Mouse (Mus musculus): ENCODE results near the gene Tnfaip1. TPM values are rescaled to one million over a fixed set of nuclear protein-coding genes. Genes with fewer than 3 reads are reported as not detected.
"Not testable (repeated sequence)": the region's sequence is repeated elsewhere in the genome, so short reads cannot be mapped to it uniquely, and the experiment has no call there.

The Tnfaip1 gene
- polyA plus RNA-seq (2017; shearing (Covaris generic)) = 10 to 100 TPM; 19.2 to 22.6 TPM

DNA sequence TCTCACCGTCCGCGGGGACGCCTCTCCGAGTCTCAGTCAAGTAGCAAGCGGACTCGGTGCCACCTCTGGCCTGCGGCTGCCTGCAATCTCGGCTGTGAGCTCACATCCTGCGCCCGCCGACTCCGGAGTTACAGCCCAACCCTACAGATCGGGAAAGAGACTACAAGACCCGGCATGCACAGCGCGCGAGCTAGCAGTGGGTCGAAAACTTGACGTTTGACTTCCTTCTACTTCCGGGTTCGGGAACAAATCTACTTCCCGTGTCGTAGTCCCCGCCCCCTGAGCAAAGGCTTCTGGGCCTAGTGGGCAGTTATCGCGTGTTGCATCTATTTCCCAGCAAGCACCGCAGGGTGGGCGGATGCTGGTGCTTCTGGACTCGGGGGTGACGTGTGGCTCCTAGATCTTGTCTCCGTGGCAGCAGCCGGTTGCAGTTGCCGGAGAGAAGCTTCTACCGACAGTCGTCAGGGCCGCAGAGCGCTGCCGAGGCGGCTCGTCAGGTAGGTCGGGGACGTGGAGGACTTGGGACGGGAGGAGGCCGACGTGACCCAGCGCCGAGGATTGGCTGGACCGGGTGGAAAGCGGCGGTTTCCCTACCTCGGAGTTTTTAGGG is at the start of gene Tnfaip1, which contains the start of gene Ift20:
Tnfaip1 (minus strand) TSS at position 253 of the 610 bp plus-strand sequence.
Ift20 (plus strand) TSS at position 282 of the 610 bp plus-strand sequence.
- ATAC-seq = peak; percentile 95

DNA sequence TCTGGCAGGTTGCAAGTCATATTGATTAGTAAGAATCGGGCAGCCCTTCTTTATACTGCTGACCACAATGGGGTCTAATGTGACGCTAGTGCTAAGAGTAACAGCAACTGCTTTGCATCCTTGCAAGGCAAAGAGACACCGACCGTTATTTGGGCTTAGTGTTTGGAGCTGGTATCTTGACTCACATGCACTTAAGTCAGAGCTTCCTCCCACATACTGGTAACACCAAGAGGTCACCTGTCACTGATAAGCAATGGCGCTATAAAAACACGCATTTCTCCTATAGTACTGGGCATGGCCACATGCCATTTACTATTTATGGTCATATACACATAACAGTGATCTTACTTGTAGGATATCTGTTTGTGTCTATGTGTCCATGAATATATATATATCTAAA is 46.7 kb upstream of the Tnfaip1 start:
- no peak for ATAC-seq

DNA sequence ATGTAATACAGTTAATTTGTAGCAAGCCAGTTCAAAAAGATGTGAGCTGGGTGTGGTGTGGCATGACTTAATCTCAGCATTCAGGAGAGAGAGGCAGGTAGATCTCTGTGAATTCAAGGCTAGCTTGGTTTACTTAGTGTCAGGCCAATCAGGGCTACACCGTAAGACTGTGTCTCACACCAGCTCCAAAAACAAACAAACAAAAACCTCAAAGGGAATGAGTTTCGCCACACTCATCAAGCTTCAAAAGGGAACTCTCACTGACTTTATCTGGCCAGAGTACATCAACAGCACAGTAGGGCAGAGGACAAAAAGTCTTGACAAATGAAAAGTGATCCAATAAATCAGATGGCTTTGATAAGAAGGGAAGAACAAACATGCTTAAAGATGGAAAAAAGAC is 38.8 kb upstream of the Tnfaip1 start:
- ATAC-seq = no peak

DNA sequence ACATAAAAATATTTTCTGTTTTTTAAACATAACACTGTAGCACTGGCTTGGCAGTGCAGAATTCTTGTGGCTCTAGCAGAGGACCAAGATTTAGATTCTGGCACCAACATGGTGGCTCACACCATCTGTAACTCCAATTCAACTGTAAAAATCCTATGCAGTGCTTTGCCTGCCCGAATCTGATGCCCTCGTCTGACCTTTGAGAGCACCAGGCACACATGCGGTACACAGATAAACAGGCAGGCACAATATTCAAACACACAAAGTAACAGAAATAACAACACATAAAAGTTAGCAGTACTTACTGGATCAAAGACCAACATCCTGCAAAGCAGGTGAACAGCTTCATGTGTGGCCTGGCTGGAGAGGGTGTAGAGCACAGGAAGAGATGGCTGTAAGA is 38.4 kb upstream of the Tnfaip1 start:
- ATAC-seq = no peak

DNA sequence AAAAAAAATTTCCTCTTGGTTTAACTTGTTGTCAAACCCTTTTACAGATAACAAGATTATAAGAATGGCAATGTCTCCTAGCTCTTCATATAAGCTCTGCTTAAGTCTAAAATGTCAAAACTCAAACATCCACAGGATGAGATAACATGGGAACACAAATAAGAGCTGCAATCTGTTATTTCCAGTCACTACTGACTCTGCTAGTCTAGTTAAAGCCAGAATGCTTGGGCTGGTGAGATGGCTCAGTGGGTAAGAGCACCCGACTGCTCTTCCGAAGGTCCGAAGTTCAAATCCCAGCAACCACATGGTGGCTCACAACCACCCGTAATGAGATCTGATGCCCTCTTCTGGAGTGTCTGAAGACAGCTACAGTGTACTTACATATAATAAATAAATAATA is 37.9 kb upstream of the Tnfaip1 start:
- ATAC-seq = not testable (repeated sequence)

DNA sequence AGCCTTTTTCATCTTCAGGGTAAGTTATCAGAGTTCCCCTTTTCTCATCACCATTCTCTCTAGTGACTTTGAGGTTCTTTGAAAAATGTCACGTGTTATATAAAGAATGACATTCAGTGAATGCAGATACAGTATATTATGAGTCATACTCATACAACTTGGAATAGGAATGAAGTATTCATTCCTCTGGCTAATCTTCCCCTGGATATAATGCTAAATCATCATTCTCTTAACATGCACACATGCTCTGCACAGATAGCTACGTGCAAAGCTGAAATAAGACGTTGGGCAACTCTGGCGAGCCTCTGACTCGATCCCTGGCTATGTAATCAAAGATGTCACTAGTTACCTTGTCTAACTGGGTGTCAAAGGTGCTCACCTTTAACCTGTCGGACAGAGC is 35.7 kb upstream of the Tnfaip1 start:
- no peak for ATAC-seq

DNA sequence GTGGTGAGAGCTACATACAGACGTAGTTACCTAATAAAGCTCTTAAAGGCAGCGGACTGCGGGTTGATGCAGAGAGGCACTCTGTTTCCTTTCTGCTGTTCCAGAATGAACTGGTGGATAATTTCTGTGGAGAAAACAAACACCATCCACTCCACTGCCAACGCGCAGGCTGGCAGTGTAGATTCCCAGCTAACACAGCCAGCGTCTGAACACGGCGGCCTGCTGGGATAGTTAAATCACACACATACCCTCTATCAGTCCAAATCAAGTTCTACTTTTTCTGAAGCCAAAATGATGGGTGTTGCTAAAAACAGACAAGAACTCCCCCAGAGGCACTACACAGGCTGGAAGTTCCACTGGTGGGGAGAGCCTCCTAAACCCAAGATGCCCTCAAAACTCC is 35.3 kb upstream of the Tnfaip1 start:
- no peak for ATAC-seq

DNA sequence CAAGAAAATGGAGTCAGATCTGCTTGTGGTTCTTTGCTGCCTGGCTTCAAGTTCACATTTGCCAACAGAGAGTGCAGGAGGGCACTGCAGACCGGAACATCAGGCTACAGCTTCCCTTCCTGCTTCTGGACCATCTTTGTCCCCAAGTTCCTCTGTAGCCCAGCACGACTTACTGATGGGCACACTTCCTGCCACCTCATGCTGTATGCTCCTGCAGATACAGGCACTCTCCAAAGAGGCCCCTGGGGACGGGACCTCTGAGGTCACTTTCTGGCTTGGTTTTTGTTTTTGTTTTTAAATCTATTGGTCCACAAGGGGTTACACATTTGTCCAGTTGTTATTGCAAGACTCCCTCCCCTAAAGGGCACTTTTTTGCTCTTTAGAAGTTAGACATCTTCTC is 33.7 kb upstream of the Tnfaip1 start:
- no peak for ATAC-seq

DNA sequence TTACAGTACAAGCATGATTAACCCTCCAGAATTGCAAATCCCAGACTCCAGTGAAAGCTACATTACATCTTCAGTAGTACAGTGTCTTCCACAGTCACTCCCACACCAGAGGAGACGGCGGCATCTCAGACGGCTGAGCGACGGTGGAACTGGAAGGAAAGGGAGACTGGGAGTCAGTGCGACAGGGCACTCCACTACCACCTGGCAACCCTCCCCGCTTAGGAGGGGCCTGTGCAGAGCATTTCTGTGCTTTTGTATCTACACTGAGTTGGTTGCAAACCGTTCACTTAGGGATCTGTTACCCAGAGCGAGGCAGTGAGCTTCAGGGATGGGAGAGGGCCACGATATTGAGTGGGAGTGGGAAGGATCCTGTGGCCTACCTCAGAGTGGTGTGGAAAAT is 32.7 kb upstream of the Tnfaip1 start:
- ATAC-seq = no peak

DNA sequence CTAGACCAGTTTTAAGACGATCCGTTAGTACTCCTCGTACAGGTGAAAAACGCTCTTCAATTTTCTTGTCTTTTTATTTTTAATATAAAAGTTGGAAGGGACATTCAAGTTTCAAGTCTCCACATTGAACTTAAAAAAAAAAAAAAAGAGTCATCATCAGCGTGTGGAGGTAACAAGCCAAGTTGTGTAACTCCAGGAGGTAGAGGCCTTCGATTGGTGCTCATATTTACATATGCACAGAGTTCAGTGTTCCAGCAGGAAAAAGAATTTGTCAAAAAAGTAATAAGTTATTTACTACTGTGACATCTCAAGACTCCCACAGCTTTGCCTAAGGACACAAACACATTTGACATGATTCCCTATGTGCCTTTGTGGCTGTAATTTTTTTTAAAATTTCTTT is 31.5 kb upstream of the Tnfaip1 start:
- ATAC-seq = no peak

DNA sequence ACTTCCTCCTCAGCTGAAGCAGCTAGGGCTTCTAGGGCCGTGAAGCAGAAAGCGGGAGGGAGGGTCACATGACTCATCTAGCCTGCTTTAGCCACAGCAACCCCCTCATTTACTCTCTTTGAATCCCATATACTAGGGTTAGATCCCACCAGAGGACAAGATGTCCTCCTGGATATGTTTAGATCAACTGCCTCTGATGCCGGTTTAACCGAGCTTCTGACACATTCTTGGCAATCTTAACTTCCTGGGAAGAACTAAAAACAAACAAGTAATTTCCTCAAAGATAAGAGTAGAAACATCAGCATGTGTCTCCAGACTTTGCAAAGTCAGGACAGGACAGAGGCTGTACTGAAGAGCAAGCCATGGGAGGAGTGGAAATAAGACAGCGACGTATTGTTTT is 30.6 kb upstream of the Tnfaip1 start:
- ATAC-seq = no peak

DNA sequence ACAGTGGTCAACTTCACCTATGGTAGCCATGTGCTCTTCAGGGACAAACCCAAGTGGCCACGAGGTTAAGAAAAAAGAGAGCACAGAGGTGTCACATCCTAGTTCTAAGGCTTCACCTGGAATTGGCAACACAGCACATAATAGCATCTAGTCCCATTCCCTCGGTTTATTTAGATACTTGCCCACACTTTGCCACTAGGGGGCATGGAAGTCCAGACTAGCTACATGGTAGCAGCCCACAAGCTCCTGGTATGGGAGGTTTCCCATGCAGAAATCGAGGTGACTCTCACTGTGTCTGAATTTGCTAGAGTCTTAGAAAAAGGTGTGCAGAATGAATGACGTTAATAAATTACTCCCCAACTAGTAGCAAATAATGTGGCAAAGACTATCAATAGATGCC is 24.3 kb upstream of the Tnfaip1 start:
- ATAC-seq = peak; percentile 68

DNA sequence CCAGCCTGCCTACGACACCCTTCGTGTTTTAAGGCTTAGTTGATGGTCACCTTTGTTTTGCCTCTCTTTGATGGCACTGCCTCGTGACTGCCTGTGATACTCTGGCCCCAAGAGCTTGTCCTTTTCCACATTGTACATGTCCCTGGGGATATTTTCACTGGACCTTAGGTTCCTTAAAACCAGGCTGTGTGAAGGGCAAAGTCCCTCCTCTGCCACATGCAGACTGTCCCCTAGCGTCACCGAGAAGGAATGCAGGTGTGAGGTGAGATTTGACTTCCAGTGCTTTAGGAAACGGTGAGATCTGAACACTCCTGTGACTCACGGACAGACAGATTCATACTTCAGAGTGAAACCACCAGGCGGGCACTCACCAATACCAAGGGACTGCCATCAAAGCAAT is 21.1 kb upstream of the Tnfaip1 start:
- ATAC-seq = no peak

DNA sequence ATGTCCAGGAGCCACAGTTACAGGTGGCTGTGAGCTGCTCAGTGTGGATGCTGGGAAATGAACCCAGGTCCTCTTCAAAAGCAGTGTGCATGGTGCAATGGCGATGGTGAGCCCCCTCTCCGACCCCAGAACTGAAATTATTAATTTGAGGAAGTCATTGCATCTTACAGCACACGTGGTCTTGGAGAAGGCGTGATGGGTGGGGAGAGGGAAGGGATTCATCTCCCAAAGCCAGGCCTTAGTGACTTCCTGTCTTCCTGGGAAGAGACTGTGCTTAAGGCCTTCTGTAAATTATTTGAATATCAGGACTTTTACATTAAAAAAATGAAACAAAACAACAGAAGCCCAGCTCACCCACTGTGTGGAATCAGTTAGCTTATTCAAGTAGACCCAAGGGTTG is 19.9 kb upstream of the Tnfaip1 start:
- no peak for ATAC-seq

DNA sequence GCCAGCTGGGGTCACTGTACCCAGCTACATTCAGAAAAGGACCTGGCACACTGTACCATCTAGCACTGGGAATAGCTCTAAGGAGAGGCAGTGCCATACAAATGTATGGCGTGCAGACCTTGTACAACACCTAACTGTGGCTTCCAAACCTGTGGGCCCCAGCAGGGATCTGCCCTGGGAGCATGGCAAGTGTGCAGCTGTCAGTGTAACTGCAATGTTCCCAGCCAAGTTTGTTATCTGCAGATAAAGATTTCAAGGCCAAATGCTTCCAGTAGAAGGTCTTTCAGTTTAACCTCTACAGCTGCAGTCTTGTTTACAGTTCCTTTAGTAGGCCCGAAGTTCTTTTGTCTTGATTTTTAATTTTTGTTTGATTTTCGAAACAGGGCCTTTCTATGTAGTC is 19.5 kb upstream of the Tnfaip1 start:
- ATAC-seq = no peak

DNA sequence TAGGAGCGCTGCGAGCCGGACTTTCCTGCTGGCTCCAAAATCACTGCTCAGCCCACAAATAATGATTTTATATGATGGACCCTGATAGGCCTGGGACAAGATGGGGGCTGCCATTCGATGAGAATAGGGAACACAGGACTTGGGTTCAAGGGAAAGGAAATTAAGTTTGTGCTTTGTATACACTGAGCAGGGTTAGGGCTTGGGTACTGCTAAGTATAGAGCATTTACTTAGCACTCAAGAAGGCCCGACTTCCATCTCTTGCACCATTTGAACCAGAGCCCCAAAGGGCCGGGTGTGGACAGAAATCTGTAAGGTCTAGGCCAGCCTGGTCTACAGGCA is 14.9 kb upstream of the Tnfaip1 start:
- no peak for ATAC-seq

DNA sequence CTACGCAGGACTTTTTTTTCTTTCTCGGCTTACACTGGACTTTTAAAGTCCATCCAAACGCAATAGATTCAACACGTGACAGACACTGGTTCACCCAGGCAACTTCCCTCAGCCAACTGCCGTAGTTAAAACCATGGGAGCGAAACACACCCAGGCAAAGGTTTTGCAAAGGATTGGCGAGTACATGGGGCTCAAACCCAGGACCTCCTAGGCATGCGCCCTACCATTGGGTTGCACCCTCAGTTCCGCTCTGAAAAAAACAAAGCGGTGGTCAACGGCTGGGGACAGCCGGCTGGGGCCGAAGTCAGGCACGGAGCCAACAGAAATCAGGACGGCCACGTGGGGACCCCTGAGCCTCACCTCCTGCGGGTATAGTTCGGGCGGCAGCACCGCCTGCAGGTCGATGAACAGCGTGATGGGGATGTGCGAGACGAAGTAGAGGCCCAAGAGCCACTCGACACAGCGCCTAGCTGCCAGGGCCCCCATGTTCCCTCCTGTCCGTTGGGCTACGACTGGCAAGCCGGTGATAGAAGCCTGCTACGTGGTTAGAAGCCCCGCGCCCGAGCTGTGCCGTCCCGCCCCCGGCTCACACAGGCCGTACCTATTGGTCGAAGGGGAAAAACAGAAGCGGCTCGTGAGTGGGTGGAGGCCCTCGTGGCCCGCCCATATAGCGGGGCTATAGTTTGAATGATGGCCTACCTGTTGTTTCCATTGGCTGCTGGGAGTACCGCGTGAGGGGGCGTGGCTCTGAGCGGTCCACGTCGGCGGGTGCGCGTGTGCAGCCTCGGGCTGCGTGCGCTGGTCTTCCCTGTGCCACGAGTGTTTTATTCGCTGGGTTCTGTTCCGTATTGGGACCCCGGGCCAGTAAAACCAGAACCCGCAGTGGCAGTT is 14.3 kb upstream of the Tnfaip1 start, which contains the start of gene Tmem97:
Tmem97 (minus strand) TSS at position 610 of the 891 bp plus-strand sequence.
- peak; percentile 99 for ATAC-seq

DNA sequence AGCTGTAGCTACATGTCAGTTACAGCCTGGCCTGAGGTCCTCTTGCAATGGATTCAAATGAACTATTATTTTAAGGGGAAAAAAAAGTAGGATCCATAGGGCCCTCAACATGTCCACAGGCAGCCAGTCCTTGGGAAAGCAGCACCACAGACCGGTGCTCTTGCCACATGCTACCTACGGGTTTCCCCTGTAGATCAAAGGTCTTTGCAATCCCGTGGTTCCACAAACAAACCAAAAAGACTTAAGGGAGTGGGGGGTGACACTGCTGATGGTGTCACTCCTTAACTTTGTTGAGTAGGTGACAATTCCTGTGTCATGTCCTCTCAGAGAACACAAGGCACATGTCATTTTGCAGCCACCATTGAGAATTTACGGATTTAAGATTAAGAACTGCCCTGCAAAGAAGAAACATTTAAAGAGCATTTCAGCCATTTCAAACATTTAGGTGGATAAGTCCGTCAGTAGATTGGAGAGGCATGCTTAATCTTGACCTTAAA is 13.4 kb upstream of the Tnfaip1 start:
- no peak for ATAC-seq

DNA sequence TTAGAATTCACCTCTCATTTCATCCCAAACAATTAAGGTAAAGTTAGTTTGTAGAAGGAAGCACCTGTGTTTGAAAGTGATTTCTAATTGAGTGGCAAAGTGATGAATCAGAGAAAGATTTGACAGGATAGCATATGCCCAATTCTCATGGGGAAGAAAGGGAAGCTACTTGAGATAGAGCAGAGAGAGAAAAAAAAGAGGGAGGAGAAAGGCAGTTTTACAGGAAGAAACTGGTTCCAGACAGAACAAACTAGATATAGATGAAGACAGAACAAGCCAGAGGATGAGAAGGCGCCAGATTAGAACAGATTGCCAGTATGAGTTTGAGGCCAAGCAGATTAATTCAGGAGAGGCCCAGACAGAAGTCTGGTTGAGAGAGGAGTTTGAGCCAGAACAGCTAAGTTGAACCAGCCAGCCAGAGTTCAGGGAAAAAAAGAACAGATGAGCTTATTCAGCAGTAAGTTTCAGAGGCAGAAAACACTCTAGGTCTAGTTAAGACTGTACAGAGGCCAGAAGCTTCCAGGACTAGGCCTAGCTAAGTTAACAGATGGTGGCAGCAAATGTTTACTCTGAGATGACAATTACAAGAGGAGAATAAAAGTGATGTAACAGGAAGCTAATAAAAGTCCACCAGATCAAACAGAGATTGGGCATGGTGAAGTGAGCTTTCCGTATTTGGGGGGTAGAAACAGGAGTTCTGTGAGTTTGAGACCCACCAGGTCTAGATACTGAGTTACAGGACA is 11.8 kb upstream of the Tnfaip1 start:
- no peak for ATAC-seq

DNA sequence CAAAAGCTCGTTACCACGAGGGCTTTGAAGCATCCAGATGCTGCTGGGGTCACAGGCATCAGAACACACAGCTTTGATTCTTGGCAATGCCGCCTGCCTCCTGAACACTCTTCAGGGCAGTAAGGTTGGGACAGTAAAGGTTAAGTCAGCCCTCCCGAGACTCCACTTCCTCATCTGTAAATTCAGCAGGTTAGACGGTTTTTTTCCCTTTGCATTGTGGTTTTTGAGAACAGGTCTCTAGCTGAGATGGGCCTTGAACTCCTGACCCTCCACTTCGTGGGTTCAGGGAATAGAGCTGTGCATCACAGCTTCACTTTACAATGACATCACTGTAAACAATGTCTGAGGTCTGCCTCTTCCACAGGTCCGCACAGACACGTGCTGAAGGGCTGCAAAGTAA is 9.0 kb upstream of the Tnfaip1 start:
- ATAC-seq = no peak

DNA sequence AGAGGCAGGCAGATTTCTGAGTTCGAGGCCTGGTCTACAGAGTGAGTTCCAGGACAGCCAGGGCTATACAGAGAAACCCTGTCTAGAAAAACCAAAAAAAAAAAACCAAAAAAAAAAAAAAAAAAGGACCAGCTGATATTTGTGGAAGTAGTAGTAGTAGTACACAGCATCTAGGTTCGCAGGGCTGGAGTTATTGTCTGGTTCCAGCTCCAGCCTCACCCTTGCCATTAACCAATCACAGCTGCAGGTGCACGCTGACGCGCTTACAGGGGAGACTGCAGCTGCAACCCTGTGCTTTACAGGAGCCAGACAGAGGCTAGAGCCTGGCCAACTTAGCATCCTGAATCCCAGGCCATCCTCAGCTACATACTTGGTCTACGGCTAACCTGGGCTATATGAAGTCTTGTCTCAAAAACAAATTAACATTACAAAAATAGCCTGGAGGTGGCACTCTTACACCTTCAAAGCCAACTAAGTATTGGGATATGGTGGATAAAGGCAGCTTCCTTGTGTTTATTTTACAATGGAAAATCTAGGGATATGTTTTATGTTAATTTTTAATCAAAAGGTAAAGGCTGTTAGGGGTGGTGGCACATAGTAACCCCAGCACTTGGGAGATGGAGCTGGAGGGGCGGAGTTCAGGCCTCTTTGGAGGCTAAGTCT is 8.4 kb upstream of the Tnfaip1 start:
- no peak for ATAC-seq

DNA sequence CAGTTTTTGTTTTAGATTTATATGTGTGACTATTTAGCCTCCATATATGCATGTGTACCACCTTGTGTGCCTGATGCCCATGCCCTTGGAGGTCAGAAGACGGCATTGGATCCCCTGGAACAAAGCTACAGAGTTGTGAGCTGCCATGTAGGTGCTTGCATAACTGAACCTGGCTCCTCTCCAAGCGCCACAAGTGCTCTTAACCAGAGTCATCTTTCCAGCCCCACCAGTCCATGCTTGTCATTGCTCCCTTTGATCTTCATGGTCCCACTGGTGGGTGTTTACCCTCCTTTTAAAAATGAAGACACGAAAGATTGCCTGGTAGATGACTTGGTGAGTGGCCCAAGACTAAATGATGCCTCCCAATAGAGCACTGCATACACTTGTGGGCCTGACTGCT is 4.2 kb upstream of the Tnfaip1 start:
- no peak for ATAC-seq

DNA sequence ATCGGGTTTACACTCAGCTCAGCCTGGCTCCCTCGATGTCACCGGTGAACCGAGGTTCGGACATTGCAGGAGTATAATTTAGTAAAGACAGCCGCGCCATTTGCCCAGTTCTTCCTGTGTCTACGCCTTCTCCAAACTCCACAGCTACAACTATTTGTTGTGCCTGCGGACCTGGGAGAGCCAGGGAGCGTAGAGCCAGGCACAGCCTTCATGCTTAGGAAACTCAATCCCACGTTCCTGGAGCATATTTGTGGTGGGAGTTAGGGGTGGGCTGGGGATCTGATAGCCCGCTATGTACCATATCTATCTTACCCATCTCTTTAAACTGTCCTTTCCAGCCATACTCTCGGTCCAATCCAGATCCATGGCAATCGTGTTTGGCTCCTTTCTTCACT is 555 bp upstream of the Tnfaip1 start:
- no peak for ATAC-seq

All from CD4-positive, CD25-positive, alpha-beta regulatory T cell, adult 4 months (primary cell).